Mouse (Mus musculus) midbrain, embryonic 14.5 days (tissue): ENCODE results near the gene Zfp114. TPM values are rescaled to one million over a fixed set of nuclear protein-coding genes. Genes with fewer than 3 reads are reported as not detected.

Source experiments
- ATAC-seq: fragments of 200-750 bp; cut with Nextera tagmentation; 2 replicates; pipeline ENCODE4 v1.8.0; 2017; ENCODE audit warnings: moderate number of reproducible peaks, moderate library complexity; ENCODE audit not compliant: low FRiP score, low TSS enrichment
- DNase-seq: peaks from one replicate; pipeline ENCODE4 v3.0.0-alpha.2; 2015
- H3K27ac ChIP-seq: fragments of 300-500 bp; sonication (generic); replicated peaks from 2 replicates; pipeline ENCODE4 v1.5.1; 2014; ENCODE audit warnings: mild to moderate bottlenecking, low read depth, low read length, moderate library complexity
- H3K27me3 ChIP-seq: fragments of 300-500 bp; sonication (generic); 2 replicates; pipeline ENCODE4 v1.6.1; 2014; ENCODE audit warnings: low read length, control low read depth, mixed read lengths; ENCODE audit not compliant: control insufficient read depth, insufficient read depth
- H3K36me3 ChIP-seq: fragments of 300-500 bp; sonication (generic); 2 replicates; pipeline ENCODE4 v1.6.1; 2014; ENCODE audit warnings: low read length, control low read depth; ENCODE audit not compliant: control insufficient read depth, insufficient read depth
- H3K4me1 ChIP-seq: fragments of 300-500 bp; sonication (generic); 2 replicates; pipeline ENCODE4 v1.6.1; 2014; ENCODE audit warnings: mild to moderate bottlenecking, antibody characterized with exemption, low read length, control low read depth; ENCODE audit not compliant: control insufficient read depth, insufficient read depth
- H3K4me2 ChIP-seq: fragments of 300-500 bp; sonication (generic); 2 replicates; pipeline ENCODE4 v1.6.1; 2014; ENCODE audit warnings: mild to moderate bottlenecking, low read length, moderate library complexity
- H3K4me3 ChIP-seq: fragments of 300-500 bp; sonication (generic); replicated peaks from 2 replicates; pipeline ENCODE4 v1.5.1; 2014; ENCODE audit warnings: low read depth, low read length
- H3K9ac ChIP-seq: fragments of 300-500 bp; sonication (generic); replicated peaks from 2 replicates; pipeline ENCODE4 v1.6.1; 2014; ENCODE audit warnings: mild to moderate bottlenecking, low read length, moderate library complexity
- H3K9me3 ChIP-seq: fragments of 300-500 bp; sonication (generic); 2 replicates; pipeline ENCODE4 v1.6.1; 2016; ENCODE audit warnings: low read length, control low read depth, mixed read lengths; ENCODE audit not compliant: control insufficient read depth
- WGBS: fragments of 180-500 bp; shearing (Covaris S2); extraction: QIAGEN DNeasy Blood & Tissue Kit; methylation state at CpG from one replicate; pipeline ENCODE4 v1.1.7; 2014; 5-methylcytosine and 5-hydroxymethylcytosine counted together
- polyA plus RNA-seq: library from polyadenylated mRNA; unstranded; fragments of >200 nt; fragmentation: Nextera tagmentation; extraction: Ambion mirVana; gene quantifications from 2 replicates; pipeline ENCODE4 v1.2.1, GENCODE M21; 2014

The Zfp114 gene
- polyA plus RNA-seq, 1 experiment from 2014 or later = 4.3 TPM

GRCm38 (mm10) chr7:24211343-24211742 lies 36.5 kb downstream of the Zfp114 start, which contains the start of gene Zfp111:
Zfp111 (minus strand) TSS chr7:24211443.
- 81% methylated on average over 5 of the region's 5 CpGs for WGBS
- ATAC-seq = no peak

More at GRCm38 (mm10) chr7:24211343-24211742, 36.5 kb downstream of the Zfp114 start, which contains the start of gene Zfp111:
- H3K4me2 ChIP-seq = no peak within 1 kb of the TSS
- no peaks in the 10 kb centered on the region for H3K36me3 ChIP-seq
- no peak within 1 kb of the TSS for H3K9ac ChIP-seq
- DNase-seq = no peak
- H3K27me3 ChIP-seq = no peaks in the 10 kb centered on the region
- no peak within 1 kb of the TSS for H3K27ac ChIP-seq
- no peaks in the 10 kb centered on the region for H3K9me3 ChIP-seq
- no peak within 1 kb of the TSS for H3K4me3 ChIP-seq
- H3K4me1 ChIP-seq = peaks cover 5% of the 10 kb centered on the region; the same call in 1 of the 2 replicates

Other genes with a start within 250 kb of the Zfp114 start
- gene Vmn1r179, start 248.1 kb upstream of the Zfp114 start, polyA plus RNA-seq = not detected in 2 replicates
- not detected in 2 replicates for gene Vmn1r180, start 224.4 kb upstream of the Zfp114 start, polyA plus RNA-seq
- not detected in 2 replicates for gene Vmn1r181, start 200.4 kb upstream of the Zfp114 start, polyA plus RNA-seq
- not detected in 2 replicates for gene V1rd19, start 173.4 kb upstream of the Zfp114 start, polyA plus RNA-seq
- not detected in 2 replicates for gene Vmn1r183, start 121.8 kb upstream of the Zfp114 start, polyA plus RNA-seq
- gene Zfp180, start 93.1 kb upstream of the Zfp114 start, polyA plus RNA-seq = 34.1 and 41.6 TPM in 2 replicates
- 7.6 and 8.3 TPM in 2 replicates for gene Zfp112, start 62.7 kb upstream of the Zfp114 start, polyA plus RNA-seq
- 25.5 and 26.5 TPM in 2 replicates for gene Zfp235, start 40.9 kb upstream of the Zfp114 start, polyA plus RNA-seq
- 3.1 and 6.6 TPM in 2 replicates for gene Zfp111, start 36.4 kb downstream of the Zfp114 start, polyA plus RNA-seq
- 2.7 and 3.7 TPM in 2 replicates for gene Zfp109, start 62.5 kb downstream of the Zfp114 start, polyA plus RNA-seq
- gene Zfp108, start 79.7 kb downstream of the Zfp114 start, polyA plus RNA-seq = 6.2 and 6.6 TPM in 2 replicates
- 5.9 and 8.7 TPM in 2 replicates for gene Zfp93, start 95.4 kb downstream of the Zfp114 start, polyA plus RNA-seq
- 34.2 and 34.3 TPM in 2 replicates for gene Zfp61, start 126.2 kb downstream of the Zfp114 start, polyA plus RNA-seq
- gene Zfp94, start 141.6 kb downstream of the Zfp114 start, polyA plus RNA-seq = 18.9 and 19.2 TPM in 2 replicates
- gene Tescl, start 158.9 kb downstream of the Zfp114 start, polyA plus RNA-seq = not detected in 2 replicates
- not detected in 2 replicates for gene Lypd5, start 174.1 kb downstream of the Zfp114 start, polyA plus RNA-seq
- gene Kcnn4, start 195.2 kb downstream of the Zfp114 start, polyA plus RNA-seq = 0.43 and 0.45 TPM in 2 replicates
- gene Smg9, start 224.6 kb downstream of the Zfp114 start, polyA plus RNA-seq = 32.9 and 33.3 TPM in 2 replicates